21 mouse cellular contexts compared by ENCODE assay signal in the genomic region with DNA sequence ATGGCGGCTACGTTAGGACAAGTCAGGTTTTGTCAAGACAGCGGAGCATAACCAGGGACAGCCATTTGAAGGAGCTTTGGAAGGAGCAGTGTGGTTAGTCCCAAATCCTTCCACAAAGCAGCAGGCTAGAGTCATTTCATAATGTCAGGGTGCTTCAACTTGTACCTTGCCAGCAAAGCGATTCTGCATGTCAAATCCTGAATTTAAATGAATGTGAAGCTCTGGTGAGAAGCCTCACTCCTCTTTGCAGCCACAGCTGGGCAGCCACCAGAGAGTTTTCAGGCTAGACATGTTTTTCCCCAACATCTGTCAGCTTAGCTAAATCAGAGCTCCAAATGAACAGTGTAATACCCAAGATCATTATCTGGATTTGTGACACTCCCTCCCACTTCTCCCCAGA. TPM values are rescaled to one million over a fixed set of nuclear protein-coding genes. Genes with fewer than 3 reads are reported as not detected.
DNase-seq lines count a peak whose midpoint lies in the region; ATAC-seq lines count a peak whose summit lies in the region.
"Had no signal": no experiment of that assay in that cellular context is flagged by ENCODE, and none has a peak within 500 bp of the region (broad histone marks: within the 10 kb centered on the region; RNA-seq: fewer than 3 reads in every experiment).

No protein-coding gene starts in this region.

- no peak overlapping the region for H3K4me2 ChIP-seq in forebrain, embryonic 15.5 days (replicated peaks)
- no peak overlapping the region for H3K4me2 ChIP-seq in neural tube, embryonic 14.5 days (ENCODE audit: low read depth, low read length)
- H3K4me2 ChIP-seq: heart, embryonic 15.5 days; lung, embryonic 14.5 days had no signal

- H3K9me3 ChIP-seq in forebrain, embryonic 15.5 days, result no peaks in the 10 kb centered on the region
- no peaks in the 10 kb centered on the region for H3K9me3 ChIP-seq in forebrain, embryonic 10.5 days
- H3K9me3 ChIP-seq in hindbrain, embryonic 10.5 days, result no peaks in the 10 kb centered on the region
- H3K9me3 ChIP-seq in midbrain, embryonic 10.5 days (replicated peaks), result no peaks in the 10 kb centered on the region
- no peaks in the 10 kb centered on the region for H3K9me3 ChIP-seq in neural tube, embryonic 14.5 days (ENCODE audit: control insufficient read depth, low read length)
- H3K9me3 ChIP-seq: heart, embryonic 15.5 days had no signal

- 0 out of 2 replicates have a peak overlapping the region, but pooled peaks have one; percentile 17 for H3K27ac ChIP-seq in forebrain, embryonic 15.5 days (replicated peaks)
- no peak overlapping the region for H3K27ac ChIP-seq in forebrain, embryonic 10.5 days
- 0 out of 2 replicates have a peak overlapping the region, but pooled peaks have one; percentile 29 for H3K27ac ChIP-seq in hindbrain, embryonic 10.5 days
- H3K27ac ChIP-seq in midbrain, embryonic 10.5 days (replicated peaks), result peak overlapping the region; percentile 24; the same call in 1 of the 2 replicates
- H3K27ac ChIP-seq in neural tube, embryonic 14.5 days (ENCODE audit: low read depth, low read length), result no peak overlapping the region
- H3K27ac ChIP-seq: heart, embryonic 15.5 days; macrophage had no signal

- peak; percentile 55; the same call in 1 of the 2 replicates for ATAC-seq in forebrain, embryonic 15.5 days (replicated peaks)
- peak; percentile 15; the same call in 1 of the 2 replicates for ATAC-seq in neural tube, embryonic 14.5 days (ENCODE audit: low read depth)

- no peak overlapping the region for H3K4me3 ChIP-seq in forebrain, embryonic 15.5 days
- no peak overlapping the region for H3K4me3 ChIP-seq in forebrain, embryonic 10.5 days
- H3K4me3 ChIP-seq in hindbrain, embryonic 10.5 days, result no peak overlapping the region
- no peak overlapping the region for H3K4me3 ChIP-seq in midbrain, embryonic 10.5 days
- H3K4me3 ChIP-seq in neural tube, embryonic 14.5 days (ENCODE audit: low read depth, low read length), result no peak overlapping the region
- H3K4me3 ChIP-seq: erythroblast, embryonic 14.5 days; heart, embryonic 15.5 days had no signal

- WGBS in forebrain, embryonic 15.5 days, result 70% methylated on average over 4 of the region's 4 CpGs
- 79% methylated on average over 4 of the region's 4 CpGs for WGBS in forebrain, embryonic 10.5 days
- WGBS in hindbrain, embryonic 10.5 days, result 77% methylated on average over 4 of the region's 4 CpGs
- WGBS in midbrain, embryonic 10.5 days, result 83% methylated on average over 4 of the region's 4 CpGs
- 67% methylated on average over 4 of the region's 4 CpGs for WGBS in neural tube, embryonic 14.5 days

- no peak for DNase-seq in forebrain, embryonic 10.5 days (ENCODE audit: extremely low spot score, low spot score)
- DNase-seq in hindbrain, embryonic 10.5 days (ENCODE audit: low spot score), result no peak
- DNase-seq in midbrain, embryonic 10.5 days (ENCODE audit: low spot score), result no peak
- no peak for DNase-seq in urinary bladder, postnatal 10 days (ENCODE audit: low spot score)
- no peak for DNase-seq in spleen, postnatal 10 days (ENCODE audit: low spot score in 2 of 2)
- DNase-seq in heart, postnatal 4 days, result no peak
- DNase-seq: adrenal gland, postnatal 10 days; cerebellum, adult 11-12 months; cerebellum, postnatal 25 days; kidney, adult 2 months; left cerebral cortex, postnatal 4 days; lung, embryonic 14.5 days; right cerebral cortex, adult 18-20 months; thymus, adult 18-20 months had no signal

- 0 out of 2 replicates have a peak, but pooled peaks cover 6% of the 10 kb centered on the region for H3K4me1 ChIP-seq in forebrain, embryonic 15.5 days
- H3K4me1 ChIP-seq in forebrain, embryonic 10.5 days, result peaks cover 3% of the 10 kb centered on the region; the same call in 1 of the 2 replicates
- H3K4me1 ChIP-seq in hindbrain, embryonic 10.5 days (replicated peaks), result no peaks in the 10 kb centered on the region; the same call in 1 of the 2 replicates
- H3K4me1 ChIP-seq in midbrain, embryonic 10.5 days, result peaks cover 10% of the 10 kb centered on the region; the same call in 1 of the 2 replicates
- 0 out of 2 replicates have a peak, but pooled peaks cover 3% of the 10 kb centered on the region for H3K4me1 ChIP-seq in neural tube, embryonic 14.5 days (ENCODE audit: control insufficient read depth, insufficient read depth, low read length)
- H3K4me1 ChIP-seq: heart, embryonic 15.5 days had no signal

- no peak overlapping the region for H3K9ac ChIP-seq in forebrain, embryonic 15.5 days (replicated peaks)
- no peak overlapping the region for H3K9ac ChIP-seq in neural tube, embryonic 14.5 days (replicated peaks; ENCODE audit: low read depth, low read length)
- H3K9ac ChIP-seq: heart, embryonic 15.5 days; lung, embryonic 14.5 days had no signal

- H3K27me3 ChIP-seq in forebrain, embryonic 15.5 days, result no peaks in the 10 kb centered on the region
- H3K27me3 ChIP-seq in forebrain, embryonic 10.5 days (ENCODE audit: poor library complexity, severe bottlenecking), result no peaks in the 10 kb centered on the region
- H3K27me3 ChIP-seq in hindbrain, embryonic 10.5 days (ENCODE audit: insufficient read depth, poor library complexity, severe bottlenecking), result no peaks in the 10 kb centered on the region
- H3K27me3 ChIP-seq in midbrain, embryonic 10.5 days (ENCODE audit: low read depth, poor library complexity, severe bottlenecking), result no peaks in the 10 kb centered on the region
- H3K27me3 ChIP-seq in neural tube, embryonic 14.5 days (ENCODE audit: control insufficient read depth, insufficient read depth, low read length), result no peaks in the 10 kb centered on the region
- H3K27me3 ChIP-seq: heart, embryonic 15.5 days had no signal

- no peaks in the 10 kb centered on the region for H3K36me3 ChIP-seq in forebrain, embryonic 15.5 days
- H3K36me3 ChIP-seq in forebrain, embryonic 10.5 days (replicated peaks), result no peaks in the 10 kb centered on the region
- no peaks in the 10 kb centered on the region for H3K36me3 ChIP-seq in hindbrain, embryonic 10.5 days
- no peaks in the 10 kb centered on the region for H3K36me3 ChIP-seq in midbrain, embryonic 10.5 days
- H3K36me3 ChIP-seq in neural tube, embryonic 14.5 days (ENCODE audit: control insufficient read depth, insufficient read depth, low read length), result no peaks in the 10 kb centered on the region
- H3K36me3 ChIP-seq: heart, embryonic 15.5 days had no signal

RNA-seq across cellular contexts. Expression of a gene that starts 22.7 kb away (rescaled TPM):
- polyA plus RNA-seq in forebrain, embryonic 15.5 days (2015; fragmentation: Nextera tagmentation; extraction: Ambion mirVana), result 1.9 and 2.0 TPM in 2 replicates
- 0.16 TPM in 1 of 2 replicates, not detected in the other for polyA plus RNA-seq in forebrain, embryonic 10.5 days (2016; fragmentation: Nextera tagmentation; extraction: Ambion mirVana)
- 0.38 and 0.39 TPM in 2 replicates for polyA plus RNA-seq in hindbrain, embryonic 10.5 days (2016; fragmentation: Nextera tagmentation; extraction: Ambion mirVana)
- polyA plus RNA-seq in midbrain, embryonic 10.5 days (2016; fragmentation: Nextera tagmentation; extraction: Ambion mirVana), result 0.33 and 0.78 TPM in 2 replicates
- 0.91 and 1.1 TPM in 2 replicates for polyA plus RNA-seq in neural tube, embryonic 14.5 days (2014; fragmentation: Nextera tagmentation; extraction: Ambion mirVana)
- under 1 TPM; 0.41 to 0.77 TPM for total RNA-seq in heart, postnatal 4 days (2021)
- total RNA-seq: monocyte, adult 5-6 weeks had no signal
- polyA plus RNA-seq: erythroblast, embryonic 14.5 days; liver, adult 2 months had no signal

Comparison
In these comparisons a context has a peak if more than half of its experiments do, and no peak if none do; other contexts are left out.
1. H3K27ac ChIP-seq: peak in forebrain, embryonic 15.5 days (single experiment), hindbrain, embryonic 10.5 days (single experiment) and midbrain, embryonic 10.5 days (single experiment); none in forebrain, embryonic 10.5 days (single experiment) and neural tube, embryonic 14.5 days (single experiment).